Mouse (Mus musculus) cerebellum, postnatal 14 days (tissue): ENCODE data around the gene Tmprss11f.
A peak's percentile ranks its signal among the peaks of the same experiment; 100 is the strongest.
"Not testable (repeated sequence)": the region's sequence is repeated elsewhere in the genome, so short reads cannot be mapped to it uniquely, and the experiment has no call there.

Source experiments
- DNase-seq, 2 experiments: peaks; one replicate each; pipeline ENCODE4 v3.0.0; 2021; ENCODE audit warnings: mixed read lengths in 2 of 2

Tmprss11f gene

GRCm38 (mm10) chr5:86632324-86632723 is at the start of gene Tmprss11f:
Gene Tmprss11f (minus strand): TSS chr5:86632424.
- DNase-seq = no peak

GRCm38 (mm10) chr5:86676262-86676661 is 44.0 kb upstream of the Tmprss11f start, which contains the start of gene Tmprss11b:
Gene Tmprss11b (minus strand): TSS chr5:86676362.
- no peak for DNase-seq

GRCm38 (mm10) chr5:86649185-86649584 is 17.0 kb upstream of the Tmprss11f start:
- peak; percentile 58 to 78 for DNase-seq

GRCm38 (mm10) chr5:86640795-86641194 is 8.6 kb upstream of the Tmprss11f start:
- DNase-seq = no peak

- no peak for DNase-seq
Observed at GRCm38 (mm10) chr5:86630700-86631099, 1.5 kb downstream of the Tmprss11f start.

- no peak for DNase-seq
Observed at GRCm38 (mm10) chr5:86621778-86622177, 10.4 kb downstream of the Tmprss11f start.

- DNase-seq = no peak
Observed at GRCm38 (mm10) chr5:86585896-86586295, 46.3 kb downstream of the Tmprss11f start.

GRCm38 (mm10) chr5:86582618-86583017 is 49.6 kb downstream of the Tmprss11f start:
- DNase-seq = no peak

GRCm38 (mm10) chr5:86581998-86582397 is 50.2 kb downstream of the Tmprss11f start:
- DNase-seq = no peak

- not testable (repeated sequence) for DNase-seq
Observed at GRCm38 (mm10) chr5:86578761-86579160, 53.5 kb downstream of the Tmprss11f start.

GRCm38 (mm10) chr5:86546693-86547092 is 85.5 kb downstream of the Tmprss11f start:
- no peak for DNase-seq

GRCm38 (mm10) chr5:86540601-86541000 is 91.6 kb downstream of the Tmprss11f start:
- no peak for DNase-seq

GRCm38 (mm10) chr5:86528725-86529124 is 103.5 kb downstream of the Tmprss11f start:
- no peak for DNase-seq

GRCm38 (mm10) chr5:86518500-86518899 is 113.7 kb downstream of the Tmprss11f start, which contains the start of gene Tmprss11g:
Gene Tmprss11g (minus strand): TSS chr5:86518600.
- no peak for DNase-seq

- DNase-seq = no peak
Observed at GRCm38 (mm10) chr5:86511538-86511937, 120.7 kb downstream of the Tmprss11f start.

GRCm38 (mm10) chr5:86493453-86493852 is 138.8 kb downstream of the Tmprss11f start:
- DNase-seq = peak; percentile 9 to 38

- no peak for DNase-seq
Observed at GRCm38 (mm10) chr5:86482562-86482961, 149.7 kb downstream of the Tmprss11f start.

- DNase-seq = no peak
Observed at GRCm38 (mm10) chr5:86482031-86482430, 150.2 kb downstream of the Tmprss11f start.

- no peak for DNase-seq
Observed at GRCm38 (mm10) chr5:86473859-86474258, 158.4 kb downstream of the Tmprss11f start.
